Mouse (Mus musculus) heart, adult 2 months (tissue): ENCODE results near the gene Sirt3.

Source experiments
- CTCF ChIP-seq: fragments of 200-600 bp; IDR thresholded peaks from 2 replicates; pipeline ENCODE4 v1.8.1; 2022; ENCODE audit warnings: antibody characterized with exemption, mild to moderate bottlenecking, moderate library complexity
- EP300 ChIP-seq: fragments of 200-500 bp; IDR thresholded peaks from 2 replicates; pipeline ENCODE4 v1.6.1; 2011; ENCODE audit warnings: low read depth, low read length, control low read depth; ENCODE audit not compliant: insufficient read depth
- POLR2A ChIP-seq: fragments of 200-500 bp; IDR thresholded peaks from 2 replicates; pipeline ENCODE4 v1.6.1; 2011; ENCODE audit warnings: mild to moderate bottlenecking, low read depth, low read length, control low read depth; ENCODE audit not compliant: insufficient read depth

GRCm38 (mm10) chr7:140833341-140833740, 48.8 kb downstream of the Sirt3 start:
- TF ChIP-seq EP300 (no peak), POLR2A (no peak), CTCF (no peak)
